Mouse (Mus musculus) layer of hippocampus, postnatal 36 days (tissue): ENCODE measurements around the gene Nfyc. TPM values are rescaled to one million over a fixed set of nuclear protein-coding genes. Genes with fewer than 3 reads are reported as not detected.

Experiments used
- DNase-seq, 2 experiments: peaks; one replicate each; pipeline ENCODE4 v3.0.0; 2022
- total RNA-seq, 2 experiments: library from RNA; stranded (reverse); gene quantifications; 2 replicates each; pipeline ENCODE4 v1.2.3; 2021

Gene Nfyc
- total RNA-seq, 2 experiments from 2014 or later: 49.0 to 52.9 TPM

- DNase-seq: peak; percentile 94 to 95
Measured at GRCm38 (mm10) chr4:120825100-120825553, 6.2 kb downstream of the Nfyc start.

- DNase-seq: no peak
Measured at GRCm38 (mm10) chr4:120822191-120822911, 9.0 kb downstream of the Nfyc start.

- no peak for DNase-seq
Measured at GRCm38 (mm10) chr4:120819871-120820270, 11.5 kb downstream of the Nfyc start.

DNA sequence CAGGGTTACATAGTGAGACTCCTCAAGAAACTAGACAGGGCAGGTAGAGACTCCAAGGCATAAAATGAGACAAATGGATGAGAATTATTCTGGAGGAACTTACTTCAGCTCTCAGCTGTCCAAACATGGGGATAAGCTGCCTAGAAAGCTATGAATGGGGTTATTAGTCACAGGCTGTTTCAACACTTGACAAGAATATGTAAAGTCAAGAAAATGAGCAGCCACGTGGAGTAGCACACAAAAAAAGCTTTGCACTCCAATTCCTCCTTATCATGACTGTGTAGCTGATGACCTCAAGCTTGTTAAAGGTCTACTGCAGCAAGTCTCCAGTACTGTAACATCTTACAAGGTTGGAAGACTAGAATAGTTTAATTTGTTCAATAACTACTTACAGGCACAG, 12.1 kb downstream of the Nfyc start:
- no peak for DNase-seq

DNA sequence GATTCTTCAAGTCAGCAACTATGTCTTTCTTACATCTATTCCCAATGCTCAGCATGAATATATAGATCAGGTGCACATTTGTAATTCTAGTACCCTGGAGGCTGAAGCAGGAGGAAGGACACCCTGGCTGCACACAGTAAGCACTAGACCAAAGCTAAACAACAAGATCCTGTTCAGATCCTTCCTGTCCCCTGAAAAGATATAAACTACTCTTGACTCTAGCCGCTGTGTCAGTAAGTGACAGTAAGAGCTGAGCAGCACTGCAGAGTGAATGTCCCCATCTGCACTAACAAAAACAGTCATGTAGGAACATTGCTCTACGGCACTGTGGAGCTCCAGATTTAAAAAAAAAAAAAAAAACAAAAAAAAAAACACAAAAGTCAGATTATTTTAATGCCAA, 13.4 kb downstream of the Nfyc start:
- no peak for DNase-seq

DNA sequence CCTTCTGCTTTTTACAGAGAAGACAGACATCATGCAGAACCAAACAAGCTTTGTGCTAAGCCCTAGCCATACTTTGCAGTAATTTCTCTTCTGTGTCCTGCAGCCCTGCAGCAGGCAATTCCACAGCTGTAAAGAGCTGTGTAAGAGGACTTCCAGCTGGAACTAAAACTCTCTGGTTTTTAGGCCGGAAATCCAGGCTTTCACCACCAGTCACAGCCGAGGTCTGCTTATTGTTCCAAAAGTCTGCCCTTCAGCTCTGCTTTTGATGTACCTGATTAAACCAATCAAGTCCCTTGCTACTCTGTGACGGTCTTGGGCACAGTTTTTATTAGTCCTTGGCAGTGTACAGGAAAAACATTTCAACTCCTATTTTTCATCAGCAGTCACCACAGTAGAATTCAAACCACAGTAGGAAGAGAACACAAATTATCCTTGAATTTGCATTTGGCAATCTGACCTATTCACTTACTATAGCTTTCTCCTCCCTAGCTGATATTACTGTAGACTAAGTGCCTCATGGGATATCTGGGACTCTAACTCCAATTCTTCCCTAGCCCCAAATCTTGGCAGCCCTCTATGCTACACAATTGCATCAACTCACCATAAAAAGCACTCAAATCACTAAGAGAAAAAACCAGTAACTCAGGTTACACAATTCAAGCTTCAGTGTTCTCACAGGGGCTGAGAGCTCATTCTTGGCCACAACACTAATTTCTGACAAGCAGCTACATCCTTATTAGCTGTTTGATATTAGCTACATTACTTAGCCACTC, 14.2 kb downstream of the Nfyc start:
- DNase-seq: no peak

DNA sequence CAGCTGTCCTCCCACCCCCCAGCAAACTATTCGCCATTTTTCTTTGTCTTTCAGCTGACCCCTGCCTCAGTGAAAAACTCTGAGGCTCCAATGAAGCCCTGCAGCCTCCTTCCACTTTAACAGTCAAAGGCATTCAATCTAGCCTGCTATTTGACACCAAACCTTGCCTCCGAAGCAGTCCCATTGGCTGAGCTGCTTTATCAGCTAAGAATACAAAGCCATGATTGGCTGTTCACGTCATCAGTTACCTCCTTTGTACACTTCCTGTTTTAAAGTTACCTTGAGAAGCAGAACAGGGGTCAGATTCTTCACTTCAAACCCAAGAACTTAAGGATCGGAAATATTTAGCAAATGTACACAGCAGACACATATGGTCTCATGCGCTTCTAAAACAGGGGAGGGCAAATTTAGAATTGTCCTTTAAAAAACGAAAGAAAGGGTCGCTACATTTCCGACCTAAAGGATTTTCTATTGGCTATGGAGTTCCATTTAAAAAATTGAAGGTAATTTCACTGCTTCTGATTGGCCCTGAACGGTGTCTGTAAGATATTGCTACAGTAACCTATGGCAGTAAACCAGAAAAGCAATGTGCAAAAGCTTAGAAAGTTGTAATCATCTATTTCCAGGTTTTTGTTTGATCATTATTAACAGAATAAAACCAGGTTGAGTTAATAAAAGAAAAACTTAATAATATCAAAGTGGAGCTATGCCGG, 15.6 kb downstream of the Nfyc start:
- DNase-seq: peak; percentile 69 to 71

DNA sequence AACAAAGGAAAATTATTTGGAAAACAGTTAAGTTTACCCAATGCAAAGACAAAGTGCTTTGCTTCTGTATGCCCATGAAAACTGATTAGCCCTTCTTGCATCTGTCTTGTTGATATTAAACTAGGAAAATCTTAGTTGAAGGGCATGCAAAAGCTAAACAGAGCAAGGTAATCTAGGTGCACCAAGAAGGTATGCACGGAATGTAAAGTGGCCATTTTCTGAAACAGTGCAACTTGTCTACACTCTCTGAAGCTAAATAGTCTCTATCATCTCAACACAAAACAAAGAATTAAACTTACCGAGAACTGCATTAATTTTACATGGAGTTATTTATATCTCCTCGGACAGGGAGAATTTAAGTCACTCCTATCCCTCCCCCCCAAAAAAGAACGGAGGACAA, 16.2 kb downstream of the Nfyc start:
- DNase-seq: no peak

GRCm38 (mm10) chr4:120814171-120814570, 17.2 kb downstream of the Nfyc start:
- DNase-seq: no peak

- DNase-seq: no peak
Measured at GRCm38 (mm10) chr4:120813762-120814161, 17.6 kb downstream of the Nfyc start.

DNA sequence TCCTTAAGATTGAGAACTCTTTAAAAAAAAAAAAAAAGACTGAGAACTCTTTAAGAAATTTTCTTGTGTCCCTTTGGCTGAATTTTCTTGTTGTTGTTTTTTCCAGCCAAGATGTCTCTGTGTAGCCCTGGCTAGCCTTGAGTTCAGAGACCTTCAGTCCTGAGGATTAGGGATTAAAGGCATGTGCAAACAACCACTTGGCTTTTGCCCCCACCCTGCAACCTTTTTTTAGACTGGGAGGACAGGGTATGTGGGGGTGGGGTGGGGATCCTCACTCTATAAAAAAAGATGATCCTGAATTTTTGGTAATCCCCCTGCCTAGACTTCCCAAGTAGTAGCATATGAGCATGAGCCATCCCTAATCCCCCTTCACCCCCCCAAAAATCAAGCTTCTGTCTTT, 25.6 kb downstream of the Nfyc start:
- DNase-seq: no peak

DNA sequence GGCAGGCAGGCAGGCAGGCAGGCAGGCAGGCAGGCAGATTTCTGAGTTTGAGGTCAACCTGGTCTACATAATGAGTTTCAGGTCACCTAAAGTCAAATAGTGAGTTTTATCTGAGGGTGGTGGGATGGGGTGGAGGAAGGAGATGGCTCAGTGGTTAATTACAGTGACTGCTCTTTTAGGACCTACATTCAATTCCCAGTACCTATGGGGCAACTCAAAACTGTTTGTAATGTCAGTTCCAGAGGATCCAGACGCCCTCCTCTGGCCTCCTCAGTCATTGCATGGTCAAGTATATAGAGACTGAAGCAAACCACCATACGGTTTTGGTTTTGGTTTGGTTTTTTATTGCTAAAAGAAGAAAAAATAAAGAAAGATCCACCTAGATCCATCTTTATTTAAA, 29.9 kb downstream of the Nfyc start:
- DNase-seq: no peak

DNA sequence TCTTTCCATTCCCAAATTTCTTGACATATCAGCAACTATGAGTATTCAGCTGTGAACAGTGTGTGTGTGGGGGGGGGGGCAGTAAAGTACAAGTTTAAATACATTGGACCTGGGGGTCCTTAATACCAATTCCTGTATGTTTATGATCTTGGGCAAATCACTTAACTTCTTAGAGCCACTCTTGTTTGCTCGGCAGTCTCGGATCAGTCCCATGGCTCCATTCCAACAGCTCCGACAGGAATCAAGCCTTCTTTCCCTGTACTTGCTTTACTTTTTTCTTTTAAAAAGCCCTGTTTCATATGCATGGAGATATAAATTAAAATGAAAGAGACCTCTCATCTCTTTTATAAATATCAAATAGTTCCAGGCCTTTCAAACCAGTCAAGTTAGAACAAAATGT, 30.7 kb downstream of the Nfyc start:
- DNase-seq: no peak

- DNase-seq: no peak
Measured at GRCm38 (mm10) chr4:120799680-120800166, 31.6 kb downstream of the Nfyc start.

DNA sequence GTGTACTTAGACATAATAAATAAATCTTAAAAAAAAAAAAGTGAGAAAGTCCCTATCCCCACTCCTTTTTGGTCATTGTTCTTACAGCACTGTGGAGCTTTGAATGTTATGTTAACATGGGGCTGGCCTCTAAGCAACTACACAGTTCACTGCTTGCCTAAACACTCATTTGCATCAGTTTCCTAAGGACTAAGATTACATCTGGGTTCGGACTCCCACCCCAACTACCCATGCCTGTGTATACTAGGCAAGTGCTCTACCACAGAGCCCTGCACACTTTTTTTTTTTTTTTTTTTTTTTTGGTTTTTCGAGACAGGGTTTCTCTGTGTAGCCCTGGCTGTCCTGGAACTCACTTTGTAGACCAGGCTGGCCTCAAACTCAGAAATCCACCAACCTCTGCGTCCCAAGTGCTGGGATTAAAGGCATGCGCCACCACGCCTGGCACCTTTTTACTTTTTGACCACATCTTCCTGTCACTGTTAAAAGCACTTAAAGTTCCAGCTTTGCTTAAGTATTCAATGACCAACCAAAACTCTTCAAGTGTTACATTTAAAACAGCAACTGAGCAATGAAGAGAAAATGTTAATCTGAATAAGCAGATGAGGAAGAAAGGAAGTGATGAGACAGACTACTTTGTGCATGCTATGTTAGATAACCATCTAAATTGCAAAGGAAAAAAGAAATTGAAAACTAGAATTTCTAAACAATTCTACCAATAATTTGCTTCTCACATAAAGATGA, 33.2 kb downstream of the Nfyc start:
- DNase-seq: no peak

- DNase-seq: no peak
Measured at GRCm38 (mm10) chr4:120796687-120797086, 34.7 kb downstream of the Nfyc start.

DNA sequence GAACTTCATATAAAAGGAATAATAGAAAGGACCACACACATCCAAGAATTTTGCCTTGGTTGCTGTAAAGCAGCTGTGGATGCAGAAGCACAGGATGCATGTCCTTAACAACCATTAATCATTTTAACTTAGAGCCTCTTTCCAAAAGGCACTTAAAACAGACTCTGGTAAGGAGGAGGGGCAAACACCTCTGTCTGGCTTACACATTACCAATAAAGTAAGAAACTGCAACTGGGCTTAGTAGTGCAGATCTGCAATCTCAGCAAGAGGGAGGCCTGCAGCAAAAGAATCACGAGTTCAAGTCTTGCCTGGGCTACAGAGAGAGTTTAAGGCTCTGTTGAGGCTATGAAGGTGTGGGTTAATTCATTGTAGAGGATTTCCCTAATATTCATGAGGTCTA, 35.7 kb downstream of the Nfyc start:
- no peak for DNase-seq

DNA sequence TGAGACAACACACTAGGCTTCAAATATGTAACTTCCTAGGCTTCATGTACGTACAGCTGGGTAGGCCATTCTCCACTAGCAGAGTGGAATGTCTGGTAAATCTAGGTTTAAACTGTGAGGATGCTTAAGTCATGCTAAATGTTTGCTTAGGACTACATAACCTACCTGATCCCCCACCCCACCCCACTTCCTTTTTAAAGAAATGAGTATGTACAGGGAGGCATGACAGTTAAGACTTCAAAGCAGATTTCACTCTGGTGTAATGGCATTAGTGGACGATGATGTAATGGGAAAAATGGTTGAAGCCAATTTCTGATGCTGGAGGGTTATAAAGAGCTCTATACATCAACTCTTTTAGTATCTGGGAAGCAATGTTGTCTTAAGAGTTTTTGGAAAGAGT, 38.5 kb downstream of the Nfyc start:
- no peak for DNase-seq

DNA sequence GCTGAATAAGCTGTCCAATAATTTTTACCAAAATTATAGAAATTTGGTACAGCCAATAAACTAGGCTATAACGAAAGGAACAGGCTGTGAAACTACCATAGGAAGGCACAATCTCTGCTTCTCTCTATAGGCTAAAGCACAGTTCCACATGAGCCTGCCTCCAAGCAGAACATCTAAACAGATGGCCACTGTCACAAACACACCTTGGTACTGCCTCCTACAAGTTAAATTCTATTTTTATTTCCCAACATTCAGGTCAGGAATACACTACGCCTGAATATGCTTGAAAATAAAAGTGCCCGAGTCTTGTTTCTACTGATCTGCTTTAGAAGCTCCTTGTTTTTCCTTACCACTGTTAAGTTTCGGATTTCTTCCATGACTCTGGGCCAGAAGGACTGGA, 41.3 kb downstream of the Nfyc start:
- DNase-seq: no peak

DNA sequence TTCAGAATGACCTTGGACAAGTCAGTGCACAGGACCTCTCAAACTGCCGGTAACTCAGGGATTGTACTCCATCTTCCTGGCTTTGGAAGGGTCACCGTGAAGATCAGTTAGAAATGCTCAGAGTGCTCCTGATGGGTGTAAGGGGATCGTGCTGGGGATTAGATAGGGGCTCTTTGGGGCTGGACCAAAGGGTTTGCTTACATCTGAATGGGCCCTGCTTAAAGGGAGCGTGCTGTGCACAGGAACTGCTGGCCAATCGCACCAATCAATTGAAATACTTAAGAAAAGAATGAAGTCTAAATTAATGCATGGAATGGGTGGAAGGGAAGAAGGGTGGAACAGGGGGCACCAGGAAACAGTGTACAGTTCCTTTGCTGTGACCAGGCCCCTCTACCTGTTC, 75.6 kb downstream of the Nfyc start:
- DNase-seq: no peak

DNA sequence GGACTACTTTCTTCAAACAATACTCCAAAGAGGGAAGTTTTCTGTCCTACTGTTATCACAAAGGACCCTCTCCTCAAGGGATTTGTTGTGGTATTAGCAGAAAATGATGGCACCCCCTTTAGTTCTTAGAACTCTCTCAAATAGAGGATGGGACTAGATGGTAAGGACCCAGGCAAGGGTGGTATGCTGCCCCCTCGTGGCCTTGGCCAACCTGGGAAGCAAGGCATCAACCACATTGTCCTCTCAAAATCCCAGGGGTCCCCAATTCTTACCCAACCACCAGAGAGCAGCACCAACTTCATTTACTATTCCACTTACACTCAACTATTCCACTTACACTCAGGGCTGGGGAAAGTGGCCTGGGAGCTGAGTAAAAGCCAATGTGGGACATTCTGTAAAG, 76.1 kb downstream of the Nfyc start:
- DNase-seq: peak; percentile 67 to 69

DNA sequence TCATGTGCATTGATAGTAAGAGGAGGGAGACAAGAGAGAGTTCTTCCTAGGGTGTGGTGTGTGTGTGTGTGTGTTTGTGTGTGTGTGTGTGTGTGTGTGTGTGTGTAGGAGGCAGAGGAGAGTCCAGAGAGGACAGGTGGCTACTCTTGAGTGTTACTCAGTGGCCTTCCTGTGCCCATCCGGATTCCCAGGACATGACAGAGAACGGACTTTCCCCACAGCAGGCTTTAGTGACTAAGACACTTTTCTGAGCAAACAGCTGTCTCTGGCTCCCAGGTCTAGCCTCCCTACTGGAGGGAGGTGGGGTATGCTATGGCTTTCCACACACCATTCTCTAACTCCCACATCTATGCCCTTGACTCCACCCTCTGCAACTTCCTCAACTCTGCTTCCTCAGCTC, 81.8 kb downstream of the Nfyc start:
- DNase-seq: no peak
